Mouse (Mus musculus): Measurements from ENCODE around the gene Myo5c. TPM values are rescaled to one million over a fixed set of nuclear protein-coding genes. Genes with fewer than 3 reads are reported as not detected.

Gene Myo5c
- polyA plus RNA-seq, 1 experiment = 3.9 TPM

GRCm38 (mm10) chr9:75283636-75284035, 51.8 kb downstream of the Myo5c start:
- Histone ChIP-seq H3K27me3 (ENCODE audit: control insufficient read depth, insufficient read depth, low read length) (no peaks in the 10 kb centered on the region), H3K4me3 (replicated peaks; ENCODE audit: insufficient read depth, low read depth, low read length) (no peak overlapping the region), H3K4me1 (ENCODE audit: control insufficient read depth, insufficient read depth, low read length) (peaks cover 17% of the 10 kb centered on the region; the same call in 1 of the 2 replicates), H3K27ac (ENCODE audit: insufficient read depth, low read length) (peak overlapping the region; percentile 65)
- peak; percentile 81 to 85 for DNase-seq
- WGBS = 17% methylated on average over 8 of the region's 8 CpGs
- no peak for TF ChIP-seq CTCF (IDR thresholded peaks at IDR 0.05; ENCODE audit: borderline replicate concordance, insufficient read depth, low read depth, low read length)
- TF ChIP-seq POLR2A (IDR thresholded peaks at IDR 0.05; ENCODE audit: borderline replicate concordance, insufficient read depth, low read length) = no peak

- H3K27ac ChIP-seq (ENCODE audit: insufficient read depth, low read length) = no peak overlapping the region
- WGBS = 84% methylated on average over 6 of the region's 6 CpGs
- no peak for TF ChIP-seq POLR2A (IDR thresholded peaks at IDR 0.05; ENCODE audit: borderline replicate concordance, insufficient read depth, low read length)
- no peak for TF ChIP-seq CTCF (IDR thresholded peaks at IDR 0.05; ENCODE audit: borderline replicate concordance, insufficient read depth, low read depth, low read length)
- H3K4me1 ChIP-seq (ENCODE audit: control insufficient read depth, insufficient read depth, low read length) = peaks cover 17% of the 10 kb centered on the region; the same call in 1 of the 2 replicates
- no peak for DNase-seq
- no peak overlapping the region for H3K4me3 ChIP-seq (replicated peaks; ENCODE audit: insufficient read depth, low read depth, low read length)
- no peaks in the 10 kb centered on the region for H3K27me3 ChIP-seq (ENCODE audit: control insufficient read depth, insufficient read depth, low read length)
Observed at GRCm38 (mm10) chr9:75285363-75285762, 53.5 kb downstream of the Myo5c start.

DNA sequence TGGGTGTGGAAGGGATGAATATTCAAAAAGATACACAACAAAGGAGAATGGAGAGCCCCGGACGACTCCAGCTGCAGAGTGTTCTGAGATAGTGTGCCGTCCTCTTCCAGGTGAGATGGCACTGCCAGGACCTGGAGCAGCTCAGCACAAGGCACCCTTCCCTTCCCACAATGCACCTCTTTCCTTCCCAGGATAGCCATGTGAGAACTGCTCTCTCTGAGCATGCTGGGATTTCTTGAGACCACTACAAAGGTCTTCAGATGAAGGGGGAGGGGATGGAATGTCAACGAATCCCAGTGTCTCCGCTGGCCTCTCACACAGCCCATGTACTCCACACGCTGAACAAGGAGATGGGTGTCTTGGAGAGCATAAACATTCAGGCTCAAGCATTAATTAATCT, 55.8 kb downstream of the Myo5c start:
- no peak for TF ChIP-seq CTCF (IDR thresholded peaks at IDR 0.05; ENCODE audit: borderline replicate concordance, insufficient read depth, low read depth, low read length)
- 70% methylated on average over 6 of the region's 6 CpGs for whole genome bisulfite sequencing
- no peak overlapping the region for H3K4me3 ChIP-seq (replicated peaks; ENCODE audit: insufficient read depth, low read depth, low read length)
- H3K27ac ChIP-seq (ENCODE audit: insufficient read depth, low read length) = no peak overlapping the region
- H3K27me3 ChIP-seq (ENCODE audit: control insufficient read depth, insufficient read depth, low read length) = no peaks in the 10 kb centered on the region
- no peak for DNase-seq
- peaks cover 17% of the 10 kb centered on the region; the same call in 1 of the 2 replicates for H3K4me1 ChIP-seq (ENCODE audit: control insufficient read depth, insufficient read depth, low read length)

DNA sequence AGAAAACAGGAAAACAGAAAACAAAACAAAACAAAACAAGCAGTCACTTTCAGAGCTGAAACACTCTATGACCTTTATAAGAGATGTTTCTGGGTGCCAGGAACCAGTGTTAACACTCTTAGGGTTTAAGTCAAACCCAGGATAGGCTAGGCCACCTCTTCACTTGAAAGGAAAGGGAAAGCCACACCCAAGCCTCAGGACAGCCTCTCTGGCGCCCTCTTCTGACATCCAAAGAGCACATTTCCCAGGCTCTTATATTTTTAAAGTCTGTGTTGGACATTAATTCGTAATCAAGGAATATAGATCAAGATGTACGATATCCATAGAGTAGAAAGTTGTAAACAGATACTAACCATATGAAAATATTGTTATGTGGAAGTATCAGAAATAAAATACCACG, 57.7 kb downstream of the Myo5c start:
- H3K4me1 ChIP-seq (ENCODE audit: control insufficient read depth, insufficient read depth, low read length) = peaks cover 3% of the 10 kb centered on the region; the same call in 1 of the 2 replicates
- H3K27me3 ChIP-seq (ENCODE audit: control insufficient read depth, insufficient read depth, low read length) = no peaks in the 10 kb centered on the region
- no peak overlapping the region for H3K4me3 ChIP-seq (replicated peaks; ENCODE audit: insufficient read depth, low read depth, low read length)
- TF ChIP-seq POLR2A (IDR thresholded peaks at IDR 0.05; ENCODE audit: borderline replicate concordance, insufficient read depth, low read length) = no peak
- TF ChIP-seq CTCF (IDR thresholded peaks at IDR 0.05; ENCODE audit: borderline replicate concordance, insufficient read depth, low read depth, low read length) = peak; percentile 41; the same call in 1 of the 2 replicates
- no peak overlapping the region for H3K27ac ChIP-seq (ENCODE audit: insufficient read depth, low read length)
- DNase-seq = no peak
- WGBS = 61% methylated on average over 4 of the region's 4 CpGs

GRCm38 (mm10) chr9:75299342-75299741, 67.5 kb downstream of the Myo5c start:
- DNase-seq = no peak
- WGBS = 80% methylated on average over 2 of the region's 2 CpGs
- Histone ChIP-seq H3K4me3 (replicated peaks; ENCODE audit: insufficient read depth, low read depth, low read length) (no peak overlapping the region), H3K27ac (ENCODE audit: insufficient read depth, low read length) (no peak overlapping the region), H3K4me1 (ENCODE audit: control insufficient read depth, insufficient read depth, low read length) (peaks cover 17% of the 10 kb centered on the region), H3K27me3 (ENCODE audit: control insufficient read depth, insufficient read depth, low read length) (no peaks in the 10 kb centered on the region)
- TF ChIP-seq POLR2A (IDR thresholded peaks at IDR 0.05; ENCODE audit: borderline replicate concordance, insufficient read depth, low read length) (no peak), CTCF (IDR thresholded peaks at IDR 0.05; ENCODE audit: borderline replicate concordance, insufficient read depth, low read depth, low read length) (peak; percentile 47; the same call in 1 of the 2 replicates)

DNA sequence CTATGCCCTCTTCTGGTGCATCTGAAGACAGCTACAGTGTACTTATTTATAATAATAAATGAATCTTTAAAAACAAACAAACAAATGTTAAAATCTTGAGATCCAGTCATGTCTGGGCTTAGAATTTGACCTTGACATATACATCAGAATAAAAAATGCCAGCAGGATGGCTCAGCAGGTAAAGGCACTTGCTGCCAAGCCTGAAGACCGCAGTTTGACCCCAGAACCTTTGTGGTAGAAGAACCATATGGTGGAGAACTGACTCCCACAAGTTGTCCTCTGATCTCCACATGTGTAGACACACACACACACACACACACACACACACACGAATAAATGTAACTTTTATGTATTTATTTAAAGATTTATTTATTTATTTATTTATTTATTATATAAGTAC, 71.2 kb downstream of the Myo5c start:
- TF ChIP-seq POLR2A (IDR thresholded peaks at IDR 0.05; ENCODE audit: borderline replicate concordance, insufficient read depth, low read length) (no peak), CTCF (IDR thresholded peaks at IDR 0.05; ENCODE audit: borderline replicate concordance, insufficient read depth, low read depth, low read length) (no peak)
- 69% methylated on average over 2 of the region's 2 CpGs for WGBS
- Histone ChIP-seq H3K27ac (ENCODE audit: insufficient read depth, low read length) (no peak overlapping the region), H3K27me3 (ENCODE audit: control insufficient read depth, insufficient read depth, low read length) (no peaks in the 10 kb centered on the region), H3K4me1 (ENCODE audit: control insufficient read depth, insufficient read depth, low read length) (peaks cover 37% of the 10 kb centered on the region), H3K4me3 (replicated peaks; ENCODE audit: insufficient read depth, low read depth, low read length) (no peak overlapping the region)
- DNase-seq = no peak

GRCm38 (mm10) chr9:75303701-75304261, 72.0 kb downstream of the Myo5c start:
- peak; percentile 55 to 59 for DNase-seq
- H3K27me3 ChIP-seq (ENCODE audit: control insufficient read depth, insufficient read depth, low read length) = no peaks in the 10 kb centered on the region
- H3K4me3 ChIP-seq (replicated peaks; ENCODE audit: insufficient read depth, low read depth, low read length) = no peak overlapping the region
- TF ChIP-seq CTCF (IDR thresholded peaks at IDR 0.05; ENCODE audit: borderline replicate concordance, insufficient read depth, low read depth, low read length) = no peak
- no peak for TF ChIP-seq POLR2A (IDR thresholded peaks at IDR 0.05; ENCODE audit: borderline replicate concordance, insufficient read depth, low read length)
- peaks cover 42% of the 10 kb centered on the region for H3K4me1 ChIP-seq (ENCODE audit: control insufficient read depth, insufficient read depth, low read length)
- peak overlapping the region; percentile 76 for H3K27ac ChIP-seq (ENCODE audit: insufficient read depth, low read length)
- WGBS = 23% methylated on average over 16 of the region's 16 CpGs

- H3K27ac ChIP-seq (ENCODE audit: insufficient read depth, low read length) = peak overlapping the region; percentile 76; the same call in 1 of the 2 replicates
- no peak for DNase-seq
- TF ChIP-seq POLR2A (IDR thresholded peaks at IDR 0.05; ENCODE audit: borderline replicate concordance, insufficient read depth, low read length) = no peak
- TF ChIP-seq CTCF (IDR thresholded peaks at IDR 0.05; ENCODE audit: borderline replicate concordance, insufficient read depth, low read depth, low read length) = no peak
- no peak overlapping the region for H3K4me3 ChIP-seq (replicated peaks; ENCODE audit: insufficient read depth, low read depth, low read length)
- no peaks in the 10 kb centered on the region for H3K27me3 ChIP-seq (ENCODE audit: control insufficient read depth, insufficient read depth, low read length)
- 51% methylated on average over 7 of the region's 7 CpGs for WGBS
- peaks cover 43% of the 10 kb centered on the region for H3K4me1 ChIP-seq (ENCODE audit: control insufficient read depth, insufficient read depth, low read length)
Observed at GRCm38 (mm10) chr9:75304286-75304685, 72.5 kb downstream of the Myo5c start.

All from cerebellum, adult 2 months (tissue).